Mouse (Mus musculus) liver, embryonic 11.5 days (tissue): ENCODE results near the gene Tet1. TPM values are rescaled to one million over a fixed set of nuclear protein-coding genes. Genes with fewer than 3 reads are reported as not detected.

ENCODE experiments used
- ATAC-seq: fragments of 200-750 bp; cut with Nextera tagmentation; replicated peaks from 2 replicates; pipeline ENCODE4 v1.8.0; 2017; ENCODE audit warnings: moderate number of reproducible peaks, mild to moderate bottlenecking, moderate TSS enrichment, moderate library complexity; ENCODE audit not compliant: low FRiP score
- DNase-seq: peaks from one replicate; pipeline ENCODE4 v3.0.0-alpha.2; 2017; ENCODE audit warnings: low spot score
- H3K27ac ChIP-seq: fragments of 300-500 bp; sonication (generic); 2 replicates; pipeline ENCODE4 v1.5.1; 2014; ENCODE audit warnings: mild to moderate bottlenecking, low read depth, low read length, control low read depth
- H3K27me3 ChIP-seq: fragments of 300-500 bp; sonication (generic); replicated peaks from 2 replicates; pipeline ENCODE4 v1.6.1; 2014; ENCODE audit warnings: low read length, mixed read lengths; ENCODE audit not compliant: control insufficient read depth, insufficient read depth
- H3K36me3 ChIP-seq: fragments of 300-500 bp; sonication (generic); 2 replicates; pipeline ENCODE4 v1.6.1; 2014; ENCODE audit warnings: mild to moderate bottlenecking, low read length, moderate library complexity, mixed read lengths; ENCODE audit not compliant: control insufficient read depth, insufficient read depth
- H3K4me1 ChIP-seq: fragments of 300-500 bp; sonication (generic); replicated peaks from 2 replicates; pipeline ENCODE4 v1.6.1; 2014; ENCODE audit warnings: low read length, mixed read lengths; ENCODE audit not compliant: control insufficient read depth, insufficient read depth
- H3K4me2 ChIP-seq: fragments of 300-500 bp; sonication (generic); 2 replicates; pipeline ENCODE4 v1.6.1; 2014; ENCODE audit warnings: mild to moderate bottlenecking, control low read depth, moderate library complexity
- H3K4me3 ChIP-seq: fragments of 300-500 bp; sonication (generic); 2 replicates; pipeline ENCODE4 v1.5.1; 2014; ENCODE audit warnings: low read depth, low read length, control low read depth
- H3K9ac ChIP-seq: fragments of 300-500 bp; sonication (generic); 2 replicates; pipeline ENCODE4 v1.6.1; 2014; ENCODE audit warnings: low read depth, low read length, control low read depth
- H3K9me3 ChIP-seq: fragments of 300-500 bp; sonication (generic); 2 replicates; pipeline ENCODE4 v1.6.1; 2016; ENCODE audit warnings: low read length, inconsistent platforms, mixed read lengths; ENCODE audit not compliant: control insufficient read depth
- WGBS: fragments of 180-500 bp; shearing (Covaris S2); extraction: QIAGEN DNeasy Blood & Tissue Kit; methylation state at CpG from one replicate; pipeline ENCODE4 v1.1.7; 2014; 5-methylcytosine and 5-hydroxymethylcytosine counted together
- polyA plus RNA-seq: library from polyadenylated mRNA; unstranded; fragments of >200 nt; fragmentation: Nextera tagmentation; extraction: Ambion mirVana; gene quantifications from 2 replicates; pipeline ENCODE4 v1.2.1, GENCODE M21; 2014

Gene Tet1
- polyA plus RNA-seq, 1 experiment from 2014 or later = 12.9 TPM

GRCm38 (mm10) chr10:62851025-62851424 is 57.8 kb downstream of the Tet1 start:
- H3K4me2 ChIP-seq = no peak overlapping the region
- no peak overlapping the region for H3K4me3 ChIP-seq
- H3K4me1 ChIP-seq = peaks cover 7% of the 10 kb centered on the region; the same call in 1 of the 2 replicates
- no peak for DNase-seq
- no peaks in the 10 kb centered on the region for H3K9me3 ChIP-seq
- ATAC-seq = no peak
- no peak overlapping the region for H3K27ac ChIP-seq
- no peak overlapping the region for H3K9ac ChIP-seq
- H3K36me3 ChIP-seq = no peaks in the 10 kb centered on the region
- no peaks in the 10 kb centered on the region for H3K27me3 ChIP-seq
- WGBS = 74% methylated on average over 4 of the region's 4 CpGs

- Histone ChIP-seq H3K27me3 (no peaks in the 10 kb centered on the region), H3K4me3 (no peak overlapping the region), H3K9me3 (no peaks in the 10 kb centered on the region), H3K27ac (no peak overlapping the region), H3K36me3 (no peaks in the 10 kb centered on the region), H3K9ac (no peak overlapping the region), H3K4me1 (0 out of 2 replicates have a peak, but pooled peaks cover 2% of the 10 kb centered on the region), H3K4me2 (no peak overlapping the region)
- no peak for ATAC-seq
- WGBS = 79% methylated on average over 2 of the region's 2 CpGs
- no peak for DNase-seq
Observed at GRCm38 (mm10) chr10:62848783-62849182, 60.0 kb downstream of the Tet1 start.

- ATAC-seq (no peak), DNase-seq (no peak)
- WGBS = 78% methylated on average over 12 of the region's 12 CpGs
- no peak overlapping the region for H3K4me3 ChIP-seq
- no peaks in the 10 kb centered on the region for H3K27me3 ChIP-seq
- no peak overlapping the region for H3K4me2 ChIP-seq
- H3K9me3 ChIP-seq = no peaks in the 10 kb centered on the region
- no peak overlapping the region for H3K9ac ChIP-seq
- 0 out of 2 replicates have a peak, but pooled peaks cover 2% of the 10 kb centered on the region for H3K4me1 ChIP-seq
- no peak overlapping the region for H3K27ac ChIP-seq
- H3K36me3 ChIP-seq = no peaks in the 10 kb centered on the region
Observed at GRCm38 (mm10) chr10:62847069-62847626, 61.6 kb downstream of the Tet1 start.

- H3K27ac ChIP-seq = no peak overlapping the region
- 61% methylated on average over 9 of the region's 9 CpGs for WGBS
- DNase-seq = no peak
Observed at GRCm38 (mm10) chr10:62843787-62844491, 64.9 kb downstream of the Tet1 start.

GRCm38 (mm10) chr10:62841901-62842447 is 66.8 kb downstream of the Tet1 start:
- Histone ChIP-seq H3K9ac (no peak overlapping the region), H3K4me1 (no peaks in the 10 kb centered on the region), H3K27me3 (no peaks in the 10 kb centered on the region), H3K27ac (no peak overlapping the region), H3K9me3 (no peaks in the 10 kb centered on the region), H3K36me3 (no peaks in the 10 kb centered on the region), H3K4me3 (no peak overlapping the region), H3K4me2 (no peak overlapping the region)
- ATAC-seq (no peak), DNase-seq (no peak)
- whole genome bisulfite sequencing = 83% methylated on average over 10 of the region's 10 CpGs

More at GRCm38 (mm10) chr10:62843787-62844491, 64.9 kb downstream of the Tet1 start:
- Histone ChIP-seq H3K4me2 (no peak overlapping the region), H3K36me3 (no peaks in the 10 kb centered on the region), H3K9ac (no peak overlapping the region), H3K4me3 (no peak overlapping the region), H3K4me1 (no peaks in the 10 kb centered on the region), H3K9me3 (no peaks in the 10 kb centered on the region), H3K27me3 (no peaks in the 10 kb centered on the region)
- no peak for ATAC-seq

- H3K9ac ChIP-seq = no peak overlapping the region
- H3K4me1 ChIP-seq = no peaks in the 10 kb centered on the region
- ATAC-seq (no peak), DNase-seq (no peak)
- no peak overlapping the region for H3K4me2 ChIP-seq
- H3K36me3 ChIP-seq = no peaks in the 10 kb centered on the region
- no peak overlapping the region for H3K4me3 ChIP-seq
- no peaks in the 10 kb centered on the region for H3K27me3 ChIP-seq
- H3K9me3 ChIP-seq = no peaks in the 10 kb centered on the region
- no peak overlapping the region for H3K27ac ChIP-seq
- 84% methylated on average over 7 of the region's 7 CpGs for WGBS
Observed at GRCm38 (mm10) chr10:62840687-62841086, 68.1 kb downstream of the Tet1 start.

GRCm38 (mm10) chr10:62837987-62838386 is 70.8 kb downstream of the Tet1 start:
- DNase-seq = no peak
- no peak overlapping the region for H3K27ac ChIP-seq
- H3K4me2 ChIP-seq = no peak overlapping the region
- ATAC-seq = no peak
- H3K27me3 ChIP-seq = no peaks in the 10 kb centered on the region
- no peak overlapping the region for H3K4me3 ChIP-seq
- H3K36me3 ChIP-seq = no peaks in the 10 kb centered on the region
- WGBS = 73% methylated on average over 5 of the region's 5 CpGs
- H3K9ac ChIP-seq = no peak overlapping the region
- H3K4me1 ChIP-seq = no peaks in the 10 kb centered on the region
- no peaks in the 10 kb centered on the region for H3K9me3 ChIP-seq

- Histone ChIP-seq H3K36me3 (no peaks in the 10 kb centered on the region), H3K4me1 (no peaks in the 10 kb centered on the region), H3K27ac (no peak overlapping the region), H3K4me3 (no peak overlapping the region), H3K27me3 (no peaks in the 10 kb centered on the region), H3K4me2 (no peak overlapping the region), H3K9me3 (no peaks in the 10 kb centered on the region), H3K9ac (no peak overlapping the region)
- DNase-seq (no peak), ATAC-seq (no peak)
- WGBS = 78% methylated on average over 9 of the region's 9 CpGs
Observed at GRCm38 (mm10) chr10:62832783-62833182, 76.0 kb downstream of the Tet1 start.

- no peaks in the 10 kb centered on the region for H3K9me3 ChIP-seq
- H3K27ac ChIP-seq = no peak overlapping the region
- no peak overlapping the region for H3K9ac ChIP-seq
- no peak overlapping the region for H3K4me3 ChIP-seq
- H3K4me1 ChIP-seq = no peaks in the 10 kb centered on the region
- WGBS = 78% methylated on average over 2 of the region's 2 CpGs
- H3K27me3 ChIP-seq = no peaks in the 10 kb centered on the region
- ATAC-seq (no peak), DNase-seq (no peak)
- no peaks in the 10 kb centered on the region for H3K36me3 ChIP-seq
- no peak overlapping the region for H3K4me2 ChIP-seq
Observed at GRCm38 (mm10) chr10:62831546-62831945, 77.2 kb downstream of the Tet1 start.
